Mouse (Mus musculus) layer of hippocampus, postnatal 10 days (tissue): Measurements from ENCODE around the gene Gnl1. TPM values are rescaled to one million over a fixed set of nuclear protein-coding genes. Genes with fewer than 3 reads are reported as not detected.
"Not testable (repeated sequence)": the region's sequence is repeated elsewhere in the genome, so short reads cannot be mapped to it uniquely, and the experiment has no call there.

Source experiments
- DNase-seq, 2 experiments: peaks; one replicate each; pipeline ENCODE4 v3.0.0; 2021; ENCODE audit warnings: low spot score in 2 of 2
- total RNA-seq, 2 experiments: library from RNA; stranded (reverse); gene quantifications; 2 replicates each; pipeline ENCODE4 v1.2.3; 2021

The Gnl1 gene
- total RNA-seq, 2 experiments from 2014 or later, result 123 to 128 TPM

DNA sequence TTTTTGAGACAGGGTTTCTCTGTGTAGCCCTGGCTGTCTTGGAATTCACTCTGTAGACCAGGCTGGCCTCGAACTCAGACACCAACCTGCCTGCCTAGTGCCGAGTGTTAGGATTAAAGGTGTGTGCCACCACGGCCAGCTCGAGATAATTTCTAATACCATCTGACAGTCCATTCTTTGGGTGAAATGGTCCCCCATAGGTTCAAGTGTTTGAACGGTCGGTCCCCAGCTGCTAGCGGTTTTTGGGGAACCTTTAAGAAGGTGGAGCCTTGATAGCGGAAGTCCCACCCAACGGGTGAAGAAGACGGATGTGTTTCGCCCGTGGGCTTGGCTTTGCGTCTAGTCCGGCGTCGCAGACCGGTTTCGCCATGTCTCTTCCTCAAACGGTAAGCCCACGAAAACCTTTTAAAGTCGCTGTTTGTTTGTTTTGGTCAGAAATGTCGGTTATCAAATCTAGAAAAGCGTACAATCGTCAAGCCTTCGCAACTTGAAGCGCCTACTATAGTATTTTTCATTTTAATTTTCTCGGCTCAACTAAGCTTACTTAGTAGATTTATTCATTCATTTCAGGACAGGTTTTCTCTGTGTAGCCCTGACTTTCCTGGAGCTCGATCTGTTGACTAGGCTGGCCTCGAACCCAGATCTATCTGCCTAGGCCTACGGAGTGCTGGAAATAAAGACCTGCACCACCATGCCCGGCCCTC, 14.7 kb downstream of the Gnl1 start:
- peak; percentile 74 to 80 for DNase-seq

- DNase-seq, result no peak
These were observed 15.2 kb downstream of the Gnl1 start for GRCm38 (mm10) chr17:35994879-35995240.

DNA sequence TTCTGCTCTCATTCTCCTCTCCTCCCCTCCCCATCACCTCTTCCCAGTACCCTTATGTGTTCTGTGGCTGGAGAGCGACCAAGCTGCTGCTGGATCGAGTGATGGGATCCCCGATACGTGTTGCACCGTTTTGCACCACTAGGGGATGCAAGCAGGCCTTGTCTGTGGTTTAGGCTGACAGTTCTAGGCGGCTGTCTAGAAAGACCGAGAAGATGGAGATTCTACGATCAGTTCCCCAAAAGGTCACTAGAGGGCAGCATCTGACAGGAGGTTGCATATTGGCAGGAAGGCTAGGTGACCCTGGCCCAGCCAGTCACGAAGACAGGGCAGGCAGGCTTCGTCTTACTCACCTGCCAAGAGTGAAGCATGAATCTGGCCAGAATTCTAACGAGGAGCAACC, 17.3 kb downstream of the Gnl1 start:
- DNase-seq, result peak; percentile 98

DNA sequence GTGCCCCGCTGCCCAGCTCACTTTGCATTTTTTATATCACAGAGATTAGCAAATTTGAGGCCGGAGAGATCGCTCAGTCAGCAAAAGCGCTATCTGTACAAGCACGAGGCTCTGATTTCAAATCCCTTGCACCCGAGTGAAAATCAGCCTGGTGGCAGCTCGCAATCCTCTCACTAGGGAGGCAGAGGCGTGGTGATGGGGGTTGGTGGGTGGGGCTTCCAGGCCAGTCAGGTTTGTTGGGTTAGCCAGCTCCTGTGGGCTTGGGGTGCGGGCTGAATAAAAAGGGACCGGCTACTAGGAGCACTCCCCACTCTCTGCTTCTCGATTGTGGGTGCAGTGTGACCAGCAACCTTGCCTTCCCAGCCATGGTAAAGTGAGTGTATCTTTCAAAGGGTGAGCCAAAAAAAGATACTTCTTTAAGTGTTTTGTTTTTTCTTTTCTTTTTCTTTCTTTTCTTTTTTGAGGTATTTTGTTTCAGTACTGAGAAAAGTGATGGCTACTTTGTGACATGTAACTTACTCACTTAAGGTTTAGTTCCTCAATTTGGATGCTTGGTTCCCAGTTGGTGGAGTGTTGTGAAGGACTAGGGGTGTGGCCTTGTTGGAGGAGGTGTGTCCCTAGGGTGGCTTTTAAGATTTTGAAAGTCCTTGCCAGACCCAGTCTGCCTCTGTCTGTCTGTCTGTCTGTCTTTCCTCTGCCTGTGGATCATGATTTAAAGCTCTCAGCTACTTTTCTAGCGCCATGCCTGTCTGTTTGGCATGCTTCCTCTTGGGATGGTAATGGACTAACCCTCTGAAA, 18.3 kb downstream of the Gnl1 start:
- DNase-seq, result no peak

DNA sequence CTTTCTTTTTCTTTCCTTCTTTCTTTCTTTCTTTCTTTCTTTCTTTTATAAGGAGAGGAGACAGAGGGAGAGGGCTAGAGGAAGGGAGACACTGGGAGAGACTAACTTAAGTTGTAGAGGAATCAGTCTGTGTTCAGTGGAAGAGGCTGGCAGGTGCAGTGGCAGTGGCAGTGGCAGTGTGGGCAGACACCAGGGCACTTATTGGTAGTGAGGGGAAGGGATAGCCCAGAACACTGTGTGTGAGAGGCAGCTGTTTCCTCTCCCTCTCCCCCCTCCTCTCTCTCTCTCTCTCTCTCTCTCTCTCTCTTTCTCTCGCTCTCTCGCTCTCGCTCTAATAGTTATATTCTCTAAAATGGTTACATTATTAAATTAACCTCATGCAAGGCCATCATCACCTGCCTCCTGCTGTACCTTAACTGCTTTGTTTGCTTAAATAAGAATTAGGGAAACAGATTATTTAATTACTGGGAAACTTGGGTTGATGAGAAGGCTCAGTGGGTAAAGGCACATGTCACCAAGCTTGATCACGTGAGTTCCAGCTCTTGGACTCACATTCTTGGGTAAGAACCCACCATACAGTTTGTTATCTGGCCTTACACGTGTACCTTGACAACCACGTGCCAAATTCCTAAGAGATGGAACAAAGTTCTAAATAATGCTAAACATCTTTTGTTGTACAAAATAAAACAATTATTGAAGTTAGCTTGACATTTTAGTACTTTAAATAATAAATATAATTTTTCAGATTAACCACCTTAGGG, 19.1 kb downstream of the Gnl1 start:
- no peak for DNase-seq

- no peak for DNase-seq
These were observed 19.7 kb downstream of the Gnl1 start for GRCm38 (mm10) chr17:35999356-35999755.

GRCm38 (mm10) chr17:36000349-36000748, 20.7 kb downstream of the Gnl1 start:
- no peak for DNase-seq

DNA sequence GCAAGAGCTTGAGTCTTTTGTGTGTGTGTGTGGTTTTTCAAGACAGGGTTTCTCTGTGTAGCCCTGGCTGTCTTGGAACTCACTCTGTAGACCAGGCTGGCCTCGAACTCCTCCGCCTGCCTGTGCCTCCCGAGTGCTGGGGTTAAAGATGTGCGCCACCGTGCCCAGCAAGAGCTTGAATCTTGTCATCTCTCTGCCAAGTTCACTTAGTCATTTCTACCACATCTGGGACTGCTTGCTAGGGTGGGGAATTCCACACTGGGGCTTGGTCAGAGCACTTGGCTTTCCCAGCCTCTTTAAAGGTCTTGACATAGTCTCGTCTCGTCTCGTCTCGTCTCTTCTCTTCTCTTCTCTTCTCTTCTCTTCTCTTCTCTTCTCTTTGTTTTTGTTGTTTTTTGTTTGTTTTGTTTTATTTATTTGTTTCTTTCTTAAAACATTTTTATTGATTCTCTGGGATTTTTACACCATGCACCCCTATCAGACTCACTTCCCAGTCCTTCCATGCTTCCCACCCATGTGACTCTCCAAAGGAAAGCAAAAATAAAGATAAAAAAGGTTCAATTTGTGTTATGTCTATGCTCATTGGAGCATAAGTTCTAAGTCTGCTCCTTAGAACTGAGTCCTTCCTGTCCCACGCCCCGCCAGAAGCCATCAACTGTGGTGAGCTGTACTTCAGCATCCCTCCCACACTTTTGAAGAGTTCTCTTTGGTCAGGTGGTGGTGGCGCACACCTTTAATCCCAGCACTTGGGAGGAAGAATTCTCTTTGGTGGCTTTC, 21.7 kb downstream of the Gnl1 start:
- DNase-seq, result no peak

DNA sequence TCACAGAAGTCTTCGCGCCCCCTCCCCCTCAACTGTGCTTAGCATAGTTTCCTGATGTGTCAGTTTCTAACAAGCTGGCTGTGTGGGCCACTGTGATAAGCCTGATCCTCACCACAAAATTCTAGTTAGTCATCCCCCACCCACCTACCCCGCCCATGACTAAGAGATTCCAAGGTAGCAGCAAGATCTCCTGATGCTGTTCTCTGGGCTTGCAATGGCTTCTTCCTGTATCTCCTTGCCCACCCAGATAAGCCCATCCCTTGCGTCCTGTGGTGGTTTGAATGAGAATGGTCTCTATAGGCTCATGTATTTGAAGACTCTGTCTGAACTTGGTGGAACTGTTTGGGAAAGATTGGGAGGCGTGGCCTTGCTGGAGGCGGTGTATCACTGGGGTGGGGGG, 22.3 kb downstream of the Gnl1 start:
- no peak for DNase-seq

GRCm38 (mm10) chr17:36003331-36003730, 23.7 kb downstream of the Gnl1 start:
- DNase-seq, result no peak

DNA sequence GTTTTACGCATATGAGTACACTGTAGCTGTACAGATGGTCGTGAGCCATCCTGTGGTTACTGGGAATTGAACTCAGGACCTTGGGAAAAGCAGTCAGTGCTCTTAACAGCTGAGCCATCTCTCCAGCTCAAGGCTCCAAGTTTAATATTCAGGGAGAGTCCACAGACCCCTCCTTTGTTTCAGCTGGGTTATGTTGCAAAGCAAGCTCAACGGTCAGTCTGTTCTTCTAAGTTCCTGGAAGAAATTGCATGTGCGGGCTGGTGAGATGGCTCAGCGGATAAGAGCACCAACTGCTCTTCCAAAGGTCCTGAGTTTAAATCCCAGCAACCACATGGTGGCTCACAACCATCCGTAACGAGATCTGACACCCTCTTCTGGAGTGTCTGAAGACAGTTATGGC, 24.8 kb downstream of the Gnl1 start:
- DNase-seq, result not testable (repeated sequence)

GRCm38 (mm10) chr17:36014977-36015376, 35.3 kb downstream of the Gnl1 start:
- DNase-seq, result no peak

DNA sequence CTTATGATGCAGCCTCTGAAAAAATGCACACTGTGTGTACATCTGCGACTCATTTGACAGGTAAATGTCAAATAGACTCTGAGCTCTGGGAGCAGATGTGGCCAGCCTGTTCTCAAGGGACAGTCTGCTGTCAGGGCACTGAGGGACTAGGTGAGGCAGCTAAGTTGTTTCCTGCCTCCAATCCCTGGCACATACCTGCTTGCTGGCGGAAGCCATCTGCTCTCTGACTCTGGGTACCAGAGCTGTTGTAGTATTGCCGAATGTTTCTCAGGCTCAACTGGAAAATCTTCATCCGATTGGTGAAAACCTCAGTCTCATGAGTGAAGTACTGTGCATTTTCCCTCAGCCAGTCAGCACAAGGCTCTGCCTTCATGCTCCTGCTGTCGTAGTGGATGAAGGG, 37.4 kb downstream of the Gnl1 start:
- no peak for DNase-seq

- DNase-seq, result no peak
These were observed 39.3 kb downstream of the Gnl1 start for GRCm38 (mm10) chr17:36018979-36019378.

DNA sequence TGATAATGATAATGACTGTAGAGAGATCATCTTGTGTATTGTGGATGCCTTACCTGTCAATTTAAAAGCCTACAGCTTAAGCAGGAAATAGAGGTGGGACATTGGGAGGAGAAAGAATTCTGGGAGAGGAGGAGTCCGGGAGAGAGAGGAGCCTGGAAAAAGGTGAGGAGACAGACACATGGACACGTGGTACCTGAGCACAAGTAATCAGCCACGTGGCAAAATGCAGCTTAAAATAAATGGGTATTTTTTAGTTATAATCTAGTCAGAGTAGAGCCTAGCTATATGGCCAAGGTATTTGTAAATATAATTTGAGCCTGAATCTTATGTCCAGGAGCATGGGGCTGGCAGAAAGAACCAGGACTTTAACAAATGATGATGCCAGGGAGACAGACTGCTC, 39.9 kb downstream of the Gnl1 start:
- no peak for DNase-seq

- peak; percentile 41 to 47 for DNase-seq
These were observed 40.8 kb downstream of the Gnl1 start, which contains the start of gene H2-T24 for GRCm38 (mm10) chr17:36020191-36021073. TSS of gene H2-T24 (minus strand) at chr17:36020560.

DNA sequence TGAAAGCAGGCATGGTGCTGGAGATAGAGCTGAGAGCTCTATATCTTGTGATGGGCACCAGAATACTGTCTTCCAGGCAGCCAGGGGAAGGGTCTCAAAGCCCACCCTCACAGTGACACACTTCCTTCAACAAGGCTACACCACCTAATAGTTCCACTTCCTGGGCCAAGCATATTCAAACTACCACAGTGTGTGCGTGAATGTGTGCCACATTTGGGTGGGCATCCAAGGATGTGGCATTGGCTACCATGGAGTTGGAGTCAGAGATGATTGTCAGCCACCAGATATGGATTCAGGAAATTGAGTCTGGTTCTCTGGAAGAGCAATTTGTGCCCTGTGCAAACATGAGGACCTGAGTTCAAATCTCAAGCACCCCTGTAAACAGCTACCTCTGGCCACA, 41.7 kb downstream of the Gnl1 start:
- DNase-seq, result no peak

GRCm38 (mm10) chr17:36022098-36022497, 42.4 kb downstream of the Gnl1 start:
- DNase-seq, result no peak

DNA sequence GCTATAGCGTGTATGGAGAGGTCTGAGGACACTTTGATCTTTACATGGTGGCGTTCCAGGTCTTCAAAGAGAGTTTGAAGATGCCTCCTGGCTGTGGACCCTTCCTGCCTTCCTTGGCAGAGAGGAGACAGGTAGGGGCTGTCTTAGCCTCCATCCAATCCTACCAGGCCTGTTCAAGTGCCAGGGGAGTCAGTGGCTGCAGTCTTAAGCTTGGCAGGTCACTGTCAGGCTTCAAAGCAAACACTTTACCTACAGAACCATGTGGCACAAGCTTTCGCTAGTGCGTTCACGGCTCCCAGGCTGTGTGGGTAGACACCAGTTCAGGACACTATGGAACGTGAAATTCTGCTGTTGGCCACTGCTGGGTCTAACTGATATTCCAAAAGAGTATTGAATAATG, 43.3 kb downstream of the Gnl1 start:
- DNase-seq, result no peak
